Mouse (Mus musculus) cortical plate, adult 2 months (tissue): ENCODE measurements around the gene Otop2. TPM values are rescaled to one million over a fixed set of nuclear protein-coding genes. Genes with fewer than 3 reads are reported as not detected.

Experiments used
- H3K27ac ChIP-seq: fragments of 200-500 bp; 2 replicates; pipeline ENCODE4 v1.5.1; 2012; ENCODE audit warnings: low read length, control low read depth, inconsistent platforms; ENCODE audit not compliant: insufficient read depth
- H3K4me1 ChIP-seq: fragments of 200-500 bp; 2 replicates; pipeline ENCODE4 v1.6.1; 2011; ENCODE audit warnings: low read length; ENCODE audit not compliant: control insufficient read depth, insufficient read depth
- H3K4me3 ChIP-seq: fragments of 200-500 bp; 2 replicates; pipeline ENCODE4 v1.5.1; 2011; ENCODE audit warnings: mild to moderate bottlenecking, low read length, control low read depth; ENCODE audit not compliant: insufficient read depth
- CTCF ChIP-seq: fragments of 200-500 bp; IDR thresholded peaks from 2 replicates; pipeline ENCODE4 v1.5.1; 2011; ENCODE audit warnings: mild to moderate bottlenecking, control low read depth, low read length; ENCODE audit not compliant: insufficient read depth; ENCODE audit errors: extremely low read depth
- POLR2A ChIP-seq: fragments of 200-500 bp; IDR thresholded peaks from 2 replicates; pipeline ENCODE4 v1.6.1; 2011; ENCODE audit warnings: mild to moderate bottlenecking, low read length, control low read depth; ENCODE audit not compliant: insufficient read depth; ENCODE audit errors: extremely low read depth
- polyA plus RNA-seq: library from polyadenylated mRNA; depleted of rRNA; stranded (reverse); fragments of >200 nt; gene quantifications from 2 replicates; pipeline ENCODE4 v1.2.3, GENCODE M21; 2012

The Otop2 gene
- polyA plus RNA-seq, 1 experiment = 3.4 TPM

- Histone ChIP-seq H3K4me3 (no peak overlapping the region), H3K4me1 (no peaks in the 10 kb centered on the region), H3K27ac (no peak overlapping the region)
- TF ChIP-seq POLR2A = no peak
Measured at GRCm38 (mm10) chr11:115317204-115317603, 10.2 kb downstream of the Otop2 start.

GRCm38 (mm10) chr11:115318245-115319027, 11.5 kb downstream of the Otop2 start:
- H3K4me3 ChIP-seq = no peak overlapping the region
- no peak overlapping the region for H3K27ac ChIP-seq
- H3K4me1 ChIP-seq = no peaks in the 10 kb centered on the region
- TF ChIP-seq POLR2A = no peak
- no peak for TF ChIP-seq CTCF

GRCm38 (mm10) chr11:115319704-115320383, 12.9 kb downstream of the Otop2 start:
- Histone ChIP-seq H3K4me3 (no peak overlapping the region), H3K27ac (no peak overlapping the region), H3K4me1 (no peaks in the 10 kb centered on the region)
- TF ChIP-seq CTCF (no peak), POLR2A (no peak)

- Histone ChIP-seq H3K4me3 (0 out of 2 replicates have a peak within 1 kb of the TSS, but pooled peaks have one; percentile 1), H3K27ac (no peak within 1 kb of the TSS), H3K4me1 (no peaks in the 10 kb centered on the region; the same call in 1 of the 2 replicates)
- no peak for TF ChIP-seq POLR2A
- peak; percentile 73 for TF ChIP-seq CTCF
Measured at GRCm38 (mm10) chr11:115321906-115322693, 15.1 kb downstream of the Otop2 start, which contains the start of gene Ush1g. Gene Ush1g (minus strand): TSS chr11:115322041.

- TF ChIP-seq CTCF (no peak), POLR2A (no peak)
- H3K4me1 ChIP-seq = peaks cover 1% of the 10 kb centered on the region
- no peak overlapping the region for H3K4me3 ChIP-seq
- no peak overlapping the region for H3K27ac ChIP-seq
Measured at GRCm38 (mm10) chr11:115323354-115323753, 16.4 kb downstream of the Otop2 start.

GRCm38 (mm10) chr11:115326730-115327129, 19.8 kb downstream of the Otop2 start:
- Histone ChIP-seq H3K4me3 (no peak overlapping the region), H3K4me1 (peaks cover 1% of the 10 kb centered on the region), H3K27ac (no peak overlapping the region)
- TF ChIP-seq CTCF (no peak), POLR2A (no peak)

- Histone ChIP-seq H3K4me1 (peaks cover 1% of the 10 kb centered on the region), H3K4me3 (no peak overlapping the region), H3K27ac (no peak overlapping the region)
- TF ChIP-seq CTCF (no peak), POLR2A (no peak)
Measured at GRCm38 (mm10) chr11:115329339-115329738, 22.4 kb downstream of the Otop2 start.

- no peak within 1 kb of the TSS for H3K27ac ChIP-seq
- no peak within 1 kb of the TSS for H3K4me3 ChIP-seq
- no peaks in the 10 kb centered on the region for H3K4me1 ChIP-seq
- no peak for TF ChIP-seq CTCF
- no peak for TF ChIP-seq POLR2A
Measured at GRCm38 (mm10) chr11:115334531-115334930, 27.6 kb downstream of the Otop2 start, which contains the start of gene Otop3. Gene Otop3 (plus strand): TSS chr11:115334731.

GRCm38 (mm10) chr11:115335223-115335622, 28.3 kb downstream of the Otop2 start:
- no peaks in the 10 kb centered on the region for H3K4me1 ChIP-seq
- no peak overlapping the region for H3K4me3 ChIP-seq
- TF ChIP-seq CTCF = no peak
- no peak for TF ChIP-seq POLR2A

More at GRCm38 (mm10) chr11:115335223-115335622, 28.3 kb downstream of the Otop2 start:
- no peak overlapping the region for H3K27ac ChIP-seq
